Mouse (Mus musculus): ENCODE measurements around the gene Fam192a. TPM values are rescaled to one million over a fixed set of nuclear protein-coding genes. Genes with fewer than 3 reads are reported as not detected.

Fam192a gene
- 116 and 122 TPM in 2 replicates for polyA plus RNA-seq (2016; fragmentation: Nextera tagmentation; extraction: Ambion mirVana)

GRCm38 (mm10) chr8:94601607-94602385 is at the start of gene Fam192a, which contains the start of gene Rspry1:
TSS of gene Fam192a (minus strand) at chr8:94601997.
TSS of gene Rspry1 (plus strand) at chr8:94601937.
- peak within 1 kb of the TSS; percentile 89 for H3K27ac ChIP-seq
- ATAC-seq (ENCODE audit: low FRiP score) = peak; percentile 99
- under 1% methylated on average over 55 of the region's 55 CpGs for WGBS
- H3K4me1 ChIP-seq = peaks cover 26% of the 10 kb centered on the region
- no peaks in the 10 kb centered on the region for H3K27me3 ChIP-seq
- H3K9ac ChIP-seq = peak within 1 kb of the TSS; percentile 94
- peak within 1 kb of the TSS; percentile 97 for H3K4me3 ChIP-seq (replicated peaks)
- no peaks in the 10 kb centered on the region for H3K36me3 ChIP-seq (replicated peaks)
- H3K9me3 ChIP-seq = no peaks in the 10 kb centered on the region
- peak within 1 kb of the TSS; percentile 98 for H3K4me2 ChIP-seq

- no peak for ATAC-seq (ENCODE audit: low FRiP score)
- no peak overlapping the region for H3K4me2 ChIP-seq
- H3K4me3 ChIP-seq (replicated peaks) = no peak overlapping the region
- no peaks in the 10 kb centered on the region for H3K27me3 ChIP-seq
- H3K9me3 ChIP-seq = no peaks in the 10 kb centered on the region
- no peak overlapping the region for H3K27ac ChIP-seq
- H3K4me1 ChIP-seq = no peaks in the 10 kb centered on the region
- H3K9ac ChIP-seq = no peak overlapping the region
- WGBS = 41% methylated on average over 3 of the region's 3 CpGs
- peaks cover 73% of the 10 kb centered on the region for H3K36me3 ChIP-seq (replicated peaks)
Observed at GRCm38 (mm10) chr8:94649496-94649895, 47.7 kb upstream of the Fam192a start.

GRCm38 (mm10) chr8:94646165-94646564 is 44.4 kb upstream of the Fam192a start:
- Histone ChIP-seq H3K4me3 (replicated peaks) (no peak overlapping the region), H3K36me3 (replicated peaks) (peaks cover 65% of the 10 kb centered on the region), H3K9ac (no peak overlapping the region), H3K4me1 (no peaks in the 10 kb centered on the region), H3K27me3 (no peaks in the 10 kb centered on the region), H3K27ac (no peak overlapping the region), H3K4me2 (no peak overlapping the region), H3K9me3 (no peaks in the 10 kb centered on the region)
- WGBS = 95% methylated on average over 3 of the region's 3 CpGs
- no peak for ATAC-seq (ENCODE audit: low FRiP score)

GRCm38 (mm10) chr8:94645202-94645601 is 43.4 kb upstream of the Fam192a start:
- Histone ChIP-seq H3K36me3 (replicated peaks) (peaks cover 72% of the 10 kb centered on the region), H3K9ac (no peak overlapping the region), H3K27ac (no peak overlapping the region), H3K27me3 (no peaks in the 10 kb centered on the region), H3K4me1 (no peaks in the 10 kb centered on the region), H3K4me2 (no peak overlapping the region), H3K9me3 (no peaks in the 10 kb centered on the region), H3K4me3 (replicated peaks) (no peak overlapping the region)
- ATAC-seq (ENCODE audit: low FRiP score) = no peak
- WGBS = 67% methylated on average over 1 of the region's 1 CpGs

GRCm38 (mm10) chr8:94641938-94642337 is 40.1 kb upstream of the Fam192a start:
- no peak overlapping the region for H3K27ac ChIP-seq
- no peak overlapping the region for H3K4me2 ChIP-seq
- H3K36me3 ChIP-seq (replicated peaks) = peaks cover 81% of the 10 kb centered on the region
- no peaks in the 10 kb centered on the region for H3K4me1 ChIP-seq
- WGBS = 91% methylated on average over 3 of the region's 3 CpGs
- no peaks in the 10 kb centered on the region for H3K27me3 ChIP-seq
- no peaks in the 10 kb centered on the region for H3K9me3 ChIP-seq
- ATAC-seq (ENCODE audit: low FRiP score) = no peak
- no peak overlapping the region for H3K4me3 ChIP-seq (replicated peaks)
- H3K9ac ChIP-seq = no peak overlapping the region

GRCm38 (mm10) chr8:94641183-94641582 is 39.4 kb upstream of the Fam192a start:
- Histone ChIP-seq H3K27ac (no peak overlapping the region), H3K27me3 (no peaks in the 10 kb centered on the region), H3K4me1 (no peaks in the 10 kb centered on the region), H3K36me3 (replicated peaks) (peaks cover 80% of the 10 kb centered on the region), H3K4me3 (replicated peaks) (no peak overlapping the region), H3K4me2 (no peak overlapping the region), H3K9ac (no peak overlapping the region), H3K9me3 (no peaks in the 10 kb centered on the region)
- no peak for ATAC-seq (ENCODE audit: low FRiP score)
- WGBS = 99% methylated on average over 2 of the region's 2 CpGs

GRCm38 (mm10) chr8:94634211-94634610 is 32.4 kb upstream of the Fam192a start:
- H3K4me1 ChIP-seq = no peaks in the 10 kb centered on the region
- H3K27ac ChIP-seq = no peak overlapping the region
- peaks cover 78% of the 10 kb centered on the region for H3K36me3 ChIP-seq (replicated peaks)
- no peak overlapping the region for H3K4me3 ChIP-seq (replicated peaks)
- no peaks in the 10 kb centered on the region for H3K9me3 ChIP-seq
- no peak overlapping the region for H3K4me2 ChIP-seq
- no peak for ATAC-seq (ENCODE audit: low FRiP score)
- no peaks in the 10 kb centered on the region for H3K27me3 ChIP-seq
- H3K9ac ChIP-seq = no peak overlapping the region

- Histone ChIP-seq H3K4me3 (replicated peaks) (no peak overlapping the region), H3K27me3 (no peaks in the 10 kb centered on the region), H3K36me3 (replicated peaks) (peaks cover 76% of the 10 kb centered on the region), H3K4me1 (no peaks in the 10 kb centered on the region), H3K4me2 (no peak overlapping the region), H3K9me3 (no peaks in the 10 kb centered on the region), H3K9ac (no peak overlapping the region), H3K27ac (no peak overlapping the region)
- WGBS = 93% methylated on average over 2 of the region's 2 CpGs
- ATAC-seq (ENCODE audit: low FRiP score) = no peak
Observed at GRCm38 (mm10) chr8:94633564-94634194, 31.9 kb upstream of the Fam192a start.

GRCm38 (mm10) chr8:94624885-94625284 is 23.1 kb upstream of the Fam192a start:
- Histone ChIP-seq H3K4me3 (replicated peaks) (no peak overlapping the region), H3K36me3 (replicated peaks) (peaks cover 24% of the 10 kb centered on the region)
- 90% methylated on average over 1 of the region's 1 CpGs for WGBS

GRCm38 (mm10) chr8:94607064-94607463 is 5.3 kb upstream of the Fam192a start:
- H3K4me2 ChIP-seq = no peak overlapping the region
- no peak overlapping the region for H3K9ac ChIP-seq
- no peaks in the 10 kb centered on the region for H3K9me3 ChIP-seq
- no peak overlapping the region for H3K27ac ChIP-seq
- no peaks in the 10 kb centered on the region for H3K27me3 ChIP-seq
- H3K36me3 ChIP-seq (replicated peaks) = no peaks in the 10 kb centered on the region
- H3K4me3 ChIP-seq (replicated peaks) = no peak overlapping the region
- H3K4me1 ChIP-seq = peaks cover 15% of the 10 kb centered on the region
- WGBS = 93% methylated on average over 5 of the region's 5 CpGs
- ATAC-seq (ENCODE audit: low FRiP score) = no peak

More at GRCm38 (mm10) chr8:94624885-94625284, 23.1 kb upstream of the Fam192a start:
- Histone ChIP-seq H3K9me3 (no peaks in the 10 kb centered on the region), H3K9ac (no peak overlapping the region), H3K4me1 (no peaks in the 10 kb centered on the region), H3K27me3 (no peaks in the 10 kb centered on the region), H3K27ac (no peak overlapping the region), H3K4me2 (no peak overlapping the region)
- ATAC-seq (ENCODE audit: low FRiP score) = no peak

- Histone ChIP-seq H3K4me3 (replicated peaks) (no peak overlapping the region), H3K36me3 (replicated peaks) (no peaks in the 10 kb centered on the region), H3K27me3 (no peaks in the 10 kb centered on the region), H3K27ac (no peak overlapping the region), H3K9ac (no peak overlapping the region), H3K4me1 (peaks cover 26% of the 10 kb centered on the region), H3K9me3 (no peaks in the 10 kb centered on the region), H3K4me2 (peak overlapping the region; percentile 95; the same call in 1 of the 2 replicates)
- no peak for ATAC-seq (ENCODE audit: low FRiP score)
- WGBS = 88% methylated on average over 2 of the region's 2 CpGs
Observed at GRCm38 (mm10) chr8:94604030-94604429, 2.2 kb upstream of the Fam192a start.

- H3K4me2 ChIP-seq = peak overlapping the region; percentile 95
- peak overlapping the region; percentile 85 for H3K27ac ChIP-seq
- peak overlapping the region; percentile 97 for H3K4me3 ChIP-seq (replicated peaks)
- H3K9ac ChIP-seq = peak overlapping the region; percentile 94
- peaks cover 26% of the 10 kb centered on the region for H3K4me1 ChIP-seq
- no peaks in the 10 kb centered on the region for H3K27me3 ChIP-seq
- no peaks in the 10 kb centered on the region for H3K9me3 ChIP-seq
- ATAC-seq (ENCODE audit: low FRiP score) = peak; percentile 21
- H3K36me3 ChIP-seq (replicated peaks) = no peaks in the 10 kb centered on the region
- whole genome bisulfite sequencing = 1% methylated on average over 31 of the region's 31 CpGs
Observed at GRCm38 (mm10) chr8:94602471-94603131, 804 bp upstream of the Fam192a start.

Measured in forebrain, embryonic 12.5 days (tissue).